Mouse (Mus musculus) lung, embryonic 15.5 days (tissue): ENCODE data around the gene Prdm12. TPM values are rescaled to one million over a fixed set of nuclear protein-coding genes. Genes with fewer than 3 reads are reported as not detected.

Experiments
- ATAC-seq: fragments of 200-750 bp; cut with Nextera tagmentation; 2 replicates; pipeline ENCODE4 v1.8.0; 2017; ENCODE audit warnings: moderate number of reproducible peaks, borderline replicate concordance; ENCODE audit not compliant: low FRiP score, low TSS enrichment; ENCODE audit errors: extremely low read depth
- H3K27ac ChIP-seq: fragments of 300-500 bp; sonication (generic); 2 replicates; pipeline ENCODE4 v1.5.1; 2015; ENCODE audit warnings: moderate library complexity, mild to moderate bottlenecking, inconsistent platforms
- H3K27me3 ChIP-seq: fragments of 300-500 bp; sonication (generic); 2 replicates; pipeline ENCODE4 v1.6.1; 2015; ENCODE audit warnings: inconsistent platforms
- H3K36me3 ChIP-seq: fragments of 300-500 bp; sonication (generic); 2 replicates; pipeline ENCODE4 v1.6.1; 2015; ENCODE audit warnings: inconsistent platforms
- H3K4me1 ChIP-seq: fragments of 300-500 bp; sonication (generic); 2 replicates; pipeline ENCODE4 v1.6.1; 2015; ENCODE audit warnings: inconsistent platforms
- H3K4me2 ChIP-seq: fragments of 300-500 bp; sonication (generic); 2 replicates; pipeline ENCODE4 v1.6.1; 2015; ENCODE audit warnings: inconsistent platforms, mild to moderate bottlenecking, moderate library complexity
- H3K4me3 ChIP-seq: fragments of 300-500 bp; sonication (generic); 2 replicates; pipeline ENCODE4 v1.5.1; 2015; ENCODE audit warnings: mild to moderate bottlenecking, inconsistent platforms
- H3K9ac ChIP-seq: fragments of 300-500 bp; sonication (generic); 2 replicates; pipeline ENCODE4 v1.6.1; 2015; ENCODE audit warnings: inconsistent platforms
- H3K9me3 ChIP-seq: fragments of 300-500 bp; sonication (generic); 2 replicates; pipeline ENCODE4 v1.6.1; 2016; ENCODE audit warnings: inconsistent platforms
- WGBS: fragments of 180-500 bp; shearing (Covaris S2); methylation state at CpG from one replicate; pipeline ENCODE4 v1.1.7; 2015; 5-methylcytosine and 5-hydroxymethylcytosine counted together
- polyA plus RNA-seq: library from polyadenylated mRNA; unstranded; fragments of >200 nt; fragmentation: Nextera tagmentation; extraction: Ambion mirVana; gene quantifications from 2 replicates; pipeline ENCODE4 v1.2.1, GENCODE M21; 2015

The Prdm12 gene
- polyA plus RNA-seq = 0.06 and 0.14 TPM in 2 replicates

- WGBS = under 1% methylated on average over 41 of the region's 41 CpGs
- H3K4me1 ChIP-seq = peaks cover 27% of the 10 kb centered on the region
- H3K4me2 ChIP-seq = no peak within 1 kb of the TSS
- H3K27ac ChIP-seq = no peak within 1 kb of the TSS
- no peaks in the 10 kb centered on the region for H3K36me3 ChIP-seq
- ATAC-seq = no peak
- no peak within 1 kb of the TSS for H3K4me3 ChIP-seq
- no peaks in the 10 kb centered on the region for H3K9me3 ChIP-seq
- peaks cover 100% of the 10 kb centered on the region for H3K27me3 ChIP-seq
- no peak within 1 kb of the TSS for H3K9ac ChIP-seq
Measured at GRCm38 (mm10) chr2:31639901-31640608, at the start of gene Prdm12. Prdm12 (plus strand) TSS chr2:31640037.

- H3K9me3 ChIP-seq = no peaks in the 10 kb centered on the region
- H3K4me3 ChIP-seq = no peak overlapping the region
- ATAC-seq = no peak
- H3K27me3 ChIP-seq = no peaks in the 10 kb centered on the region
- no peaks in the 10 kb centered on the region for H3K4me1 ChIP-seq
- peaks cover 38% of the 10 kb centered on the region for H3K36me3 ChIP-seq
- WGBS = 69% methylated on average over 9 of the region's 9 CpGs
- no peak overlapping the region for H3K4me2 ChIP-seq
- no peak overlapping the region for H3K27ac ChIP-seq
- no peak overlapping the region for H3K9ac ChIP-seq
Measured at GRCm38 (mm10) chr2:31591799-31592484, 47.9 kb upstream of the Prdm12 start.

- no peaks in the 10 kb centered on the region for H3K9me3 ChIP-seq
- H3K4me3 ChIP-seq = no peak overlapping the region
- 71% methylated on average over 1 of the region's 1 CpGs for WGBS
- no peaks in the 10 kb centered on the region for H3K27me3 ChIP-seq
- no peak overlapping the region for H3K27ac ChIP-seq
- H3K9ac ChIP-seq = no peak overlapping the region
- no peak overlapping the region for H3K4me2 ChIP-seq
- ATAC-seq = no peak
- H3K4me1 ChIP-seq = no peaks in the 10 kb centered on the region
- H3K36me3 ChIP-seq = peaks cover 85% of the 10 kb centered on the region
Measured at GRCm38 (mm10) chr2:31607555-31607954, 32.3 kb upstream of the Prdm12 start.

GRCm38 (mm10) chr2:31609859-31610261 is 30.0 kb upstream of the Prdm12 start:
- Histone ChIP-seq H3K4me2 (no peak overlapping the region), H3K27me3 (no peaks in the 10 kb centered on the region), H3K36me3 (peaks cover 90% of the 10 kb centered on the region), H3K9me3 (no peaks in the 10 kb centered on the region), H3K9ac (no peak overlapping the region), H3K27ac (no peak overlapping the region), H3K4me3 (no peak overlapping the region), H3K4me1 (no peaks in the 10 kb centered on the region)
- 28% methylated on average over 7 of the region's 7 CpGs for WGBS
- ATAC-seq = no peak

GRCm38 (mm10) chr2:31610922-31611321 is 28.9 kb upstream of the Prdm12 start:
- H3K4me2 ChIP-seq = no peak overlapping the region
- no peak overlapping the region for H3K27ac ChIP-seq
- H3K4me1 ChIP-seq = no peaks in the 10 kb centered on the region
- WGBS = 70% methylated on average over 4 of the region's 4 CpGs
- H3K27me3 ChIP-seq = no peaks in the 10 kb centered on the region
- no peak overlapping the region for H3K4me3 ChIP-seq
- H3K9me3 ChIP-seq = no peaks in the 10 kb centered on the region
- no peak overlapping the region for H3K9ac ChIP-seq
- peaks cover 89% of the 10 kb centered on the region for H3K36me3 ChIP-seq
- ATAC-seq = no peak

GRCm38 (mm10) chr2:31611400-31611799 is 28.4 kb upstream of the Prdm12 start:
- peaks cover 86% of the 10 kb centered on the region for H3K36me3 ChIP-seq
- no peak overlapping the region for H3K4me2 ChIP-seq
- ATAC-seq = no peak; the same call in 1 of the 2 replicates
- H3K27ac ChIP-seq = no peak overlapping the region
- H3K9me3 ChIP-seq = no peaks in the 10 kb centered on the region
- H3K9ac ChIP-seq = no peak overlapping the region
- no peaks in the 10 kb centered on the region for H3K4me1 ChIP-seq
- 82% methylated on average over 8 of the region's 8 CpGs for WGBS
- H3K4me3 ChIP-seq = no peak overlapping the region
- no peaks in the 10 kb centered on the region for H3K27me3 ChIP-seq

- no peak overlapping the region for H3K9ac ChIP-seq
- ATAC-seq = no peak
- no peaks in the 10 kb centered on the region for H3K9me3 ChIP-seq
- H3K4me2 ChIP-seq = no peak overlapping the region
- 79% methylated on average over 6 of the region's 6 CpGs for WGBS
- H3K4me3 ChIP-seq = no peak overlapping the region
- no peaks in the 10 kb centered on the region for H3K27me3 ChIP-seq
- peaks cover 83% of the 10 kb centered on the region for H3K36me3 ChIP-seq
- H3K27ac ChIP-seq = no peak overlapping the region
- H3K4me1 ChIP-seq = no peaks in the 10 kb centered on the region
Measured at GRCm38 (mm10) chr2:31612627-31613026, 27.2 kb upstream of the Prdm12 start.

- Histone ChIP-seq H3K4me3 (no peak overlapping the region), H3K4me2 (no peak overlapping the region), H3K27me3 (no peaks in the 10 kb centered on the region), H3K9me3 (no peaks in the 10 kb centered on the region), H3K27ac (no peak overlapping the region), H3K4me1 (no peaks in the 10 kb centered on the region), H3K9ac (no peak overlapping the region), H3K36me3 (peaks cover 77% of the 10 kb centered on the region)
- WGBS = 84% methylated on average over 7 of the region's 7 CpGs
- ATAC-seq = no peak
Measured at GRCm38 (mm10) chr2:31613781-31614180, 26.1 kb upstream of the Prdm12 start.

- Histone ChIP-seq H3K4me1 (no peaks in the 10 kb centered on the region), H3K9ac (no peak overlapping the region), H3K27ac (no peak overlapping the region), H3K4me2 (no peak overlapping the region), H3K9me3 (no peaks in the 10 kb centered on the region), H3K4me3 (no peak overlapping the region), H3K27me3 (no peaks in the 10 kb centered on the region), H3K36me3 (peaks cover 33% of the 10 kb centered on the region)
- ATAC-seq = no peak
- 82% methylated on average over 14 of the region's 14 CpGs for WGBS
Measured at GRCm38 (mm10) chr2:31618484-31619161, 21.2 kb upstream of the Prdm12 start.

- Histone ChIP-seq H3K9ac (no peak overlapping the region), H3K27me3 (no peaks in the 10 kb centered on the region), H3K4me2 (no peak overlapping the region), H3K4me3 (no peak overlapping the region), H3K27ac (no peak overlapping the region), H3K36me3 (peaks cover 27% of the 10 kb centered on the region), H3K9me3 (no peaks in the 10 kb centered on the region), H3K4me1 (no peaks in the 10 kb centered on the region)
- 89% methylated on average over 6 of the region's 6 CpGs for WGBS
- ATAC-seq = no peak
Measured at GRCm38 (mm10) chr2:31619208-31619607, 20.6 kb upstream of the Prdm12 start.

- ATAC-seq = no peak
- Histone ChIP-seq H3K4me3 (no peak overlapping the region), H3K27ac (no peak overlapping the region), H3K36me3 (no peaks in the 10 kb centered on the region), H3K9me3 (no peaks in the 10 kb centered on the region), H3K9ac (no peak overlapping the region), H3K4me1 (peaks cover 27% of the 10 kb centered on the region), H3K4me2 (no peak overlapping the region), H3K27me3 (peaks cover 80% of the 10 kb centered on the region)
- WGBS = 43% methylated on average over 3 of the region's 3 CpGs
Measured at GRCm38 (mm10) chr2:31633531-31633930, 6.3 kb upstream of the Prdm12 start.
